Comparison of ENCODE assay signal across 8 mouse cellular contexts in the genomic region with DNA sequence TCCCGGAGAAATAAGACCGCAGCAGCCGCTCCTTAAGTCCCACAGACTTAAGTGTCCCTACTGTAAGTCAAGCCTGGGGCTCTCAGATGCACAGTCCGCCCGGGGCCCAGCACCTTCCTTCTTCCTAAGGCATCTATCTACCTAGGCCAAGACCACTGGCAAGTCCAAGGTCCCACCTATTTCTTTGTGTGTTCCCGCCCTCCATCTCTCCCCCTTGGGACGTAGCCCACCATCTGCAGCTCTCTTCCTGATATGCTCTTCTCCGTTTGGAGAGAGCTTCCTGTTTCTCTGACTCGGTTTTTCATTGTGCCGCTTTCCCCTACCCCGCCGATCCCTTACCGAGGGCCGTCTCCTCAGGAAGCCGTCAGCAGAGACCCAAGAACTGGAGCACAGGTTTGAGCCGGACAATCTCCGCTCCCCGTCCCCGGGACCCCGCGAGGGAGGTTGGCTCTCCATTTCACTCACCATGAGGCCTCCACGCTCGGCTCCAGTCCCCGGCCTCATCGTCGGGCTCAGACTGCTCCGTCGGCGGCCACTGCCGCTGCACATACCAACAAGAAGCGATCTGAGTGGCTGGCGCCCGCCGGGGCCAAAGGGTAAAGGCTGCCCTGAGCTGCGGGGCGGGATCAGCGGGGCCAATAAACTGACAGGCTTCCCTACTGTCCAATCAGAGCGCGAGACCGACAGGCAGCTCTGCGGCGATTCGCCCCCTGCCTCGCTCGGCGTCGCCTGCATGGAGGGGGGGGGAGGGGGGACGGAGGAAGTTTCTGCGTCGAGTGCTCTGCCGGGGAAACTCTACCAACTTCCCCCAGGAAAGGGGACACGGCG. TPM values are rescaled to one million over a fixed set of nuclear protein-coding genes. Genes with fewer than 3 reads are reported as not detected.
DNase-seq lines count a peak whose midpoint lies in the region; ATAC-seq and TF ChIP-seq lines count a peak whose summit lies in the region.

A gene (minus strand): TSS at position 601 of the 828 bp plus-strand sequence.

- TF ChIP-seq CTCF in Patski (IDR thresholded peaks at IDR 0.05) = no peak

- ATAC-seq in Patski = peak; percentile 97
- peak; percentile 97 for ATAC-seq in hindbrain, embryonic 13.5 days (ENCODE audit: low FRiP score)

- H3K36me3 ChIP-seq in hindbrain, embryonic 13.5 days = peaks cover 12% of the 10 kb centered on the region

- H3K4me2 ChIP-seq in hindbrain, embryonic 13.5 days = peak within 1 kb of the TSS; percentile 78

- in situ Hi-C loops in Patski (cut with MboI; ENCODE audit: low pct_unique_long_range_greater_than_20kb) = no loop called here

- H3K27me3 ChIP-seq in Patski = no peaks in the 10 kb centered on the region
- H3K27me3 ChIP-seq in hindbrain, embryonic 13.5 days = no peaks in the 10 kb centered on the region

- peak within 1 kb of the TSS; percentile 96 for H3K27ac ChIP-seq in hindbrain, embryonic 13.5 days

- peak within 1 kb of the TSS; percentile 79 for H3K4me3 ChIP-seq in hindbrain, embryonic 13.5 days

- under 1% methylated on average over 53 of the region's 53 CpGs for WGBS in hindbrain, embryonic 13.5 days

- peak; percentile 85 for DNase-seq in Patski (ENCODE audit: low read depth, low spot score)
- DNase-seq in cerebellum, postnatal 14 days = peak; percentile 100
- peak; percentile 98 to 100 for DNase-seq in frontal cortex, postnatal 14 days (ENCODE audit: low spot score in 2 of 2)
- peak; percentile 99 to 100 for DNase-seq in layer of hippocampus, postnatal 25 days (ENCODE audit: extremely low spot score in 1 of 2, low spot score in 1 of 2)
- DNase-seq in lung, postnatal 25 days (ENCODE audit: low spot score) = peak; percentile 100
- DNase-seq in retina, embryonic 14.5 days (ENCODE audit: low spot score) = peak; percentile 99
- peak; percentile 100 for DNase-seq in thymus, postnatal 4 days

- CTCF ChIA-PET in Patski (lab: Charles Lee) = no interaction called here

- H3K9ac ChIP-seq in hindbrain, embryonic 13.5 days = peak within 1 kb of the TSS; percentile 85

- peaks cover 24% of the 10 kb centered on the region for H3K4me1 ChIP-seq in hindbrain, embryonic 13.5 days (replicated peaks)

- POLR2A ChIA-PET in Patski (lab: Charles Lee) = no interaction called here

- H3K9me3 ChIP-seq in hindbrain, embryonic 13.5 days = no peaks in the 10 kb centered on the region

RNA-seq across cellular contexts. Expression of the gene that starts here (rescaled TPM):
- 103 TPM for polyA plus RNA-seq in Patski (2021)
- polyA plus RNA-seq in hindbrain, embryonic 13.5 days (2015; fragmentation: Nextera tagmentation; extraction: Ambion mirVana) = 133 TPM in 2 replicates
- total RNA-seq in layer of hippocampus, postnatal 25 days (2021) = 10 to 100 TPM; 41.1 to 47.7 TPM

Comparison
In these comparisons a context has a peak if more than half of its experiments do, and no peak if none do; other contexts are left out.
1. Peak in every context shown above with its lines: DNase-seq, ATAC-seq, H3K4me3 ChIP-seq and H3K27ac ChIP-seq.